Mouse (Mus musculus) 3T3-L1 (cell line): ENCODE results near the gene Zbtb46.
A peak's percentile ranks its signal among the peaks of the same experiment; 100 is the strongest.

Experiments
- DNase-seq: peaks from one replicate; pipeline ENCODE4 v3.0.0-alpha.2; 2015; ENCODE audit warnings: low read depth, low spot score

Zbtb46 gene

DNA sequence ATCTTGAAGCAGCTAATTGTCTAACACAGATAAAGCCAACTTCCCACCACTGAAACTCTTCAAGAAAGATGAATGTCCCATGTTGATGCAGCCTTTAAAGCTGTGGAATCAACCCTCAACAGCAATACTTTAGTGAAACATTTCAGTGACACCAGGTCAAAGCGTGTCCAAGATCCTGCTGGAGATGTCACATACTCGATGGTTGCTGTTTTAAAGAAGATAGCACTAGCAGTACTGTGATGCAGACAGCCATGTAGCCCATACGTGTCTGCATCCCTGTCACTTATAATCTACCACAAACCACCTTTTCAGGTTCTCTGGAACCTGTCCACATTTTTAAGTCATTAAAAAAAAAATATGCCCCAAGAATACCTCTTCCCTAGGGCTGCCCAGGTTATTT lies 55.5 kb downstream of the Zbtb46 start:
- DNase-seq: no peak

DNA sequence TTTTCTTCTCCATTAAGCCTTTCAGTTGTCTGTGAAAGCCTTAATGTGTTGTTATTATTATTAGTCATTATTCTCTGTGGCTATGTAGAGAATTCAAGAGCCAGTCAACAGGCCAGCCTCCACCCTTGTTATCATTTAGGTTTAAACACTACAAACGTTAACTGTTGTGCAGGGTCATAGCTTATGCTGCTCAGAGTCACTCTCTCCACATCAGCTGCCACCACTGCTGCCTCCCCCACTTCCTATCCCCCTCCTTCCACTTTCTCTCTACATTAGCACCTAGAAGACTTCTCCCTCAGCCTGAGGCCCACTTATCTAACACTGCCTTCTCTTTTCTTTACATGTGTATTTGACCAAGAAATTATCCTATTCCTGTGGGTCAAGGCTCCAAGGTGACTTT lies 57.7 kb downstream of the Zbtb46 start:
- no peak for DNase-seq

DNA sequence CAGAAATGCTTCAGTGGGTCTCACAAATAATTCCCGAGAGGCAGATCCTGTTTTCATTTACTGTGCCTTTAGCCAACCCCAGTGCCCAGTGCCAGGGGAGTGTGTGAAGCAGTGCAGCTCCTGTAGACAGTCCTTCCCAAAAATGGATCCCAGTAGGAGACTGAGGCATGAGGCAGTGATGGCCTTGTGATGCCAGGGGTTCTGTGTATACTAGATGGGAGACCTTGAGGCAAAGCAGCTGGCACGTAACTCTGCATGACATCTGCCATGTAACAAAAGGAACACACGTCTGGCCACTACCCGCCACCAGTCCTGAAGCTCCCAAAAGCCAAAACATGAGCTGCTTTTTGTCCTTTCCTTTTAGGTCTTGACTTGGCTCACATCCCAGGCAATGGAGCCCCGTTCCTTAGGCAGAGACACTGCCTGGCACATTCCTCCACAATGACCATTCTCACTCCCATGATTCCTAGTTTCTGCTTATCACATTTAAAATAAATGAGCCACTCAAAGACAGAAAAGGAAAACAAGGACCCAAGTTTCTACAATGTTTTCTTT lies 61.9 kb downstream of the Zbtb46 start:
- DNase-seq: peak; percentile 57

DNA sequence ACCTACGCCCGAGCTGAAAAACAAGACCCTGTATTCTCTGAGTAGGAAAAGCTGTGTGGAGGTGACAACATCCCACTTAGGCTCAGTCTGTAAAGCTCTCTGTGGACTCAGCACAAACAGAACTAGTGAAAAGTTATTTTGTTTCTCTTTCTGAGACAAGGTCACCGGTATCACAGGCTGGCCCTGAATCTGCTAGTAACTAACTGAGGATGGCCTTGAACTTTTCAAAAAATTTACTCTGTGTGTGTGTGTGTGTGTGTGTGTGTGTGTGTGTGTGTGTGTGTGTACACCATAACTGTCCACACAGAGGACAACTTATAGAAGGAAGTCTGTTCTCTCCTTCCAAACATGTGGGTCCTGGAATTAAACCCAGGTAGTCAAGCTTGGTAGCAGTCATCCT lies 65.1 kb downstream of the Zbtb46 start:
- DNase-seq: no peak

DNA sequence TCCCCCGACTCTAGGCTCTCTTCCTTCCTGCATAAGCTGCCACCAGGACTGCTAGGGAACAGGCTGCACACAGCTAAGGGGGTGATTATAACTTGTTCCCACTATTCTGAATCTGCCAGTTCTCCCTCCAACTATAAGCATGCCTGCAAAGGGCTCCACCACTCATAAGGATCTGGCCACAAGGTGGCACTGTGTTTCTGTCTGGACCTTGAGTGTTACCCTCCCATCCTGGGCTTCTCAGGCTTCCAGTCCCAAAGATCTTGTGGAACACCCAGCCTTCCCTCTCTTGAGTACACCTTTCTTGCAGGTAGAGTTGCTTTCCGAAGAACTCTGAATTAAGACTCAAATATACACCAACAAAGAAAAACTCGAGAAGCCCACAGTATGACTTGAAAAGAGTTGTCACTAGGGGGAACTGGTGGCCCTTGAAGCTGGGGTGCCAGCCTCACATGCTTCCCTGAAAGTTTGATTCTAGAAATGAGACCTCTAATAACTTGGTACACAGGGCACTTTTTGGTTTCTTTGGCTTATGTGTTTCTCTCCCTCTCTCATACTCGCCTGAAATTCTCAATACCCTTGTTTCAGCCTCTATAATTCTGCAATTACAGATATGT lies 66.5 kb downstream of the Zbtb46 start:
- peak; percentile 95 for DNase-seq

DNA sequence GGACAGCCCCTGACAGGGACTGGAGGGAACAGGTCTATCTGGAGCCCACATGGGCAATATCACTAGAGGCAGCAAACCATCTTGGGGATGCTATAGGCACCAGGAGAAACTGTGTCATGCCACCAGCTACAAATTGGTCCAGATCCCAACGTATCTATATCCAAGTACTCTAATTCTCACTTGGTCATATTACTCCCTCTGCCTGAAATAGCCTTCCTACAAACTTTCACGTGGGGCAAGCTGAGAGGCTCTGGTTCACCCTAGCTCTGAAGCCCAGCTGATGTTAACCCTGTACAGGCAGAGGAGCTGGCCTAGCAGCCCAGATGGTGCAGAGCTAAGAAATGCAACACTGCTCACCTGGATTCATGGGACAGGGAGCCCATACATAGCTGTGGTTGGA lies 67.7 kb downstream of the Zbtb46 start:
- no peak for DNase-seq

DNA sequence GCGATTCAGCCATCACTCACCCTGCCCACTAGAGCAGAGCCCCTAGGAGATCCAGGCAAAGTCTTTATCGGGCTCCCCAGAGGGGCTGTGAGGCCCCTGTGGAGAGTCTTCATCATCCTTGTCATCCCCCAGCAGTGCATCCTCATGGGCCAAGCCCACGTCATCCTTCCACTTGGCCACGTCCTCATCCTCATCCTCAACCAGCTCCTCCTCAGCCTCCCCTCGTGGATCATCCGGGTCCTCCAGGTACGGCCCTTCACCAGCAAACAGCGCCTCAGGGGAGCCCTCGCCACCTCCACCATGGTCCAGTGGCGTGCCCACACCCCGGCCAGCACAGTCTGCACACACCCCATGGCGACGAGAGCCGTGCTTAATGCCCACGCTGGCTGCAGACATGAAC lies 68.2 kb downstream of the Zbtb46 start:
- DNase-seq: no peak

DNA sequence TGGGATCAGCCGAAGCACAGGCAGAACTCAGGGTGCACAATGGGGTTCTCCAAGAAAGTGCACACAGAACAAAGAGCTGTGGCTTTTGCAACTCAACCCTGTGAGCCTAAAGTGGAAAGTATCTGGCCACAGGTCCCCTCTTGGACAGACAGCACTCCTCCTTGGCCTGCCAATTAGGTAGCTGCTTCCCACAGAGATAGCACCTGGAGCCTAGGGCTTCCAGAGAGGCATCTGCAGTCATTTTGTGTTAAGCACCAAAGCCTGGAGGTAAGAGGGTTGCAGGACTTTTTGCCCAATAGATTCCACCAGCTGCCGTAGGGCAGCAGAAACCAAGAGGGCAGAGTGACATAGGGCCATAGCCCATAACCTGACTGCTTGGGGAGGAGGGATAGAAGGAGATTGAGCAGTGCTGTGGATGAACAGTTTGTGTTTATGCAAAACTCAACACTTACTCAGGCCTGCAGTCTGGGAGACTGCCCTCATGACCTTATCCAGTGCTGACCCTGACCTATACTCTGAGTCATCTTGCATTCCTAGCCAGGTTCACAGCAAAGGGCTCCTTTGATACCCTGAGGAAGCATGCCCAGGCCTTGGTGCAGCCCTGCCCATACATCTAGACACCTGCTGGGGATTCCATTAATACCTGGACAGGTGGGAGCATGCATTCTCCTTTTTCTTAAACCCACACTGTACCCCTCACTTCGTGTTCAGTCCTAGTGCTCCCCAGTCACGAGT lies 68.9 kb downstream of the Zbtb46 start:
- DNase-seq: no peak

DNA sequence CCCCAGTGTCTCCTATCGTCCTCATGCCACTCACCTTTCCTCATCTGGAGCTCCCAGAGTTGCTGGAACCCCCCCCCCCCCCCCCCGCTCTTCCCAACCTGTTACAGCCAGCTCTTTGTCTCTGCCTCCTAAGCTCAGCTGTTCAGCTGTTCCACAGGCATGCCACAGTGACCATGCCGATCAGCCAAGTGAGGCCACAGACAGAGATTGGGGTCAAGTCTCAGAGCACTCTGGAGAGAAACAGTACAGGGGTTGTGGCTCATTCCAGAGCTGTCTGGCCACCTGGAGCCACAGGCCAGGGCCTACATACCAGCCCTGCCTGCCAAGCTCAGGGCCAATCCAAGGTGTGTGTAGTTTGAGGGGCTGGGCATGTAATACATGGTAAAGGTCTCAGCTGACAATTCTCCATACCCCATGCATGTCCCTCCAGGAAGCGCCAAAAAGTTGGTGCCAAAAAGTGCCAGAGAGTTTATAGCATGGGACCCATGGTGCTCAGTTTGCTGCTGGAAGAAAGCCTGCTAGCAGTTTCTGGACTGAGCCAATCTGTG lies 72.5 kb downstream of the Zbtb46 start:
- no peak for DNase-seq

DNA sequence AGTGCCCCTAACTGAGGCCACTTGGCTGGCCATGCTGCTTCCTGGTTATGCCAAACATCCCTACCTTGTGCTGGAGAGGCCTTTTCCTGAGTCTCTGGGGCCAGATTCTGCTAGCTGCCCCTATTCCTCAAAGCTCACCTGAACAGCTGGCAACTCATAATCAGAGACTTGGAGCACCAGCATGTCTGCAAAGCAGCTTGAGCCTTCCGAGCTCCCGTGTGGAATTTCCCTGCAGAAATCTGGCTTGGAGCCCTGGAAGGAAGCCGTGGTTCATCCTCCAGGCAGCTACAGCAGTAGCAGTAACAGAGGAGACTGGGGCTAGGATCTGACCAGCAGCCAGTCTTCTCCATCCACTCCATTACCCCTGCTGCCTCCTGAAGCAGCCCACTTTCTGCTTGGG lies 73.3 kb downstream of the Zbtb46 start:
- DNase-seq: peak; percentile 52

DNA sequence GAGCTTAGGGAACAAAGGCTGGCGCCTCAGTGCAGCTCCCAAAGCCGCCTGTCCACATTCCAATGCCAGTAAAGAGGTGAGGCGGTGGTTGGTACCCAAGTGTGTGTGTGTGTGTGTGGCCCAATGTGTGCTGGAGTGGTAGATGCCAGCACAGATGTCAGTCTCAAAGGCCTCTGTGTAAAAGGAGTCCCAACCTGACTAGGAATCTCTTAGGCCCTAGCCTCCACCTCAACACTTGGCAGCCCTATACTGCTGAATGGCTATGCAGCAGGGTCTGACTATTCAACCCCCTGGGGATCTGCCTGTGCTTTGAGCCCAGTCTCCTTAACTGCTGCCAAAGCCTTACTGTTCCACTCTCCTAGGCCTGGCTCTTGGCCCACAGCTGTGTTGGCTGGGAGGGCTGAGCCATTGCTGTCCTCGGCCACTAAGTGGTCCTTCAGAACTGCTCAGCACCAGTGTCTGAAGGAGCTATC lies 74.3 kb downstream of the Zbtb46 start:
- peak; percentile 64 for DNase-seq

DNA sequence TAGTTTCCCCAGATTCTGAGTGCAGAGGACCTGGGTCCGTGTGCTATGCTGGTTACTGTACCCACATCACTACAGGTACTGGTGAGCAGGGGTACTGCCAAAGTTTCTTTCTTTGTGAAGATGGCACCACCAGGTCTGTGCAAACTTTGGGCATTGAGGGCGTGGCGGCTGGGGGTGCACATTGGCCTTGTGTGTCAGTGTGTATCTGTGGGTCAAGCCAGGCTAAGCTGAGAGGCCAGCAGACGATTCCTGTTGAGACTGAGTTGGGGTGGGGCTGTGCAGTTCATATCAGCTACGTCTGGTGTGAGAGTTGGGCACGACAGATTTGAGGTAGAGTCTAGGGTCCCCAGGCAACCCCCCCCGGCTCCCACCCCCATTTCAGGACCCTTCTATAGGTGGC lies 74.8 kb downstream of the Zbtb46 start:
- no peak for DNase-seq

DNA sequence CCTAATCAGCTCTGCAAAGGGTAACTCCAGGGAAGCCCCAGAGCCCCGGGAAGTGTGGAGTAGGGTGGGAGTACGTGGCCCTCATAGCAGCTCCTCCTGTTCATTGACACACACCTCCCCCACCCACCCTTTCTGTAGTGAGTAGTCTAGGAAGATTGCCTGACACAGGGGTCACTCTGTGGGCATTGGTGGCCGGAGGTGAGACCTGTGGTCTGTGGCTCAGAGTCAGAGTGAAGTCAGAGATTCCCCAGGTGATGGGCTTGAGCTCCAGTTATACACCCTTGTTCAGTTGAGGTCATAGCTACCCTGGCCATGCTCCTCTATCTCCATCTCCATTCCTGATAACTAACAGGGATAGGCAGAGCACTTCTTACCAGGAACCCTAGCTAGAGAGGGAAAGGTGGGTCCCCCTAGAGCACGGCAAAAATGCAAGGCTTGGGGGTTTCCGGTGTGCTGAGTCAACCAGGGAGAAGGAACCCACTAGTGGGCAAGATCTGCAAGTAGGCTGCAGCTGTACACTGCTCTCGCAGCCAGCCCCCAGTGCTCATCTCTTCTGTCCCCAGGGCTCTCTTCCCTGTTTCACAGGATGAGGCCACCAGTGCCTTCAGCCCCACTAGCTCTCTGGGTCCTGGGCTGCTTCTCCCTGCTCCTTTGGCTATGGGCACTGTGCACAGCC lies 77.5 kb downstream of the Zbtb46 start:
- DNase-seq: no peak

DNA sequence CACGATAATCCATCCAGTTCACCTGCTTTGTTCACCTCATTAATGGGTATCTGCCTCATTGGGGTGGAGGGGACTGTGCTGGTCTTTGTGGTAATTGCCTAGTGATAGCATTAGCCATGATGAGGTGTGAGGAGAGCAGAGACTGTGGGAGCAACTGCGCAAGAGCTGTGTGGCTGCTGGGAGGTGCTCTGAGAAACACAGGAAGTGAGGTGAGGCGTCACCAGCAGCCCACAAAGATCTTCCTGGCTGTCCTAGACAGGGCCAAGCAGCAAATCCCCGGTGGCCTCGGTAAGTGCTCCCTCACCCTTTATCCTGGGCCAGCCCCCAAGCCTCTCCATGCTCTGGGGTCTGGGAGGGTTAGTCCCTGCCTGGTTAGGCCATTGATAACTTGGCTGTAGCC lies 78.1 kb downstream of the Zbtb46 start:
- no peak for DNase-seq

DNA sequence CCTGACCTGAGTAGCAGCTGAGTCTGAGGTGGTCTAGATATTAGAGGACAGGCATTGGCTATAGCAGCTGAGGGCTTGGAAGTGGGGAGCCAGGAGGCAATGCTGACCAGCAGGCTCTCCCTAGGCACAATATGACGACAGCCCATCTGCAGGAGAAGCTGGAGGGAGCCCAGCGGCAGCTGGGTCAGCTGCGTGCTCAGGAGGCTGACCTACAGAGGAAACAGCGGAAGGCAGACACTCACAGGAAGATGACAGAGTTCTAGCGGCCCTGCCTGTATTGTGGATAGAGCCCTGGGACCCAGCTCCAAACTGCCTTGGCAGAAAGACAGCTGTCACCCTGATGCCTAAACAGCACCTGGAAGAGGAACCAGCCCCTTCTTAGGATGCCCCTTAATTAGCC lies 79.0 kb downstream of the Zbtb46 start:
- DNase-seq: no peak

DNA sequence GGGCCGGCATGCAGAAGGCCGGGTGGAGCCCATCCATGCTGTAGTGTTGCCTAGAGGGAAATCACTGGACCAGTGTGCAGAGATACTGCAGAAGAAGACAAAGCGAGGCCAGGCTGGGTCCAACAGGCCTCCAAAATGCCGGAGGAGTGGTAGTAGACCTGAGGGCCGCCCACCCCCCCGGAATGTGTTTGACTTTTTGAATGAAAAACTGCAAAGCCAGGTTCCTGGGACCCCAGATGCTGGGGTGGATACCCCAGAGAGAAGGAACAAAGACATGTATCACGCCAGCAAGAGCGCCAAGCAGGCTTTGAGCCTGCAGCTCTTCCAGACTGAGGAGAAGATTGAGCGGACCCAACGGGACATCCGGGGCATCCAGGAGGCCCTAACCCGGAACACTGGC lies 79.4 kb downstream of the Zbtb46 start, which contains the start of gene Lime1:
Lime1 (plus strand) TSS at position 301 of the 400 bp plus-strand sequence.
- DNase-seq: no peak

DNA sequence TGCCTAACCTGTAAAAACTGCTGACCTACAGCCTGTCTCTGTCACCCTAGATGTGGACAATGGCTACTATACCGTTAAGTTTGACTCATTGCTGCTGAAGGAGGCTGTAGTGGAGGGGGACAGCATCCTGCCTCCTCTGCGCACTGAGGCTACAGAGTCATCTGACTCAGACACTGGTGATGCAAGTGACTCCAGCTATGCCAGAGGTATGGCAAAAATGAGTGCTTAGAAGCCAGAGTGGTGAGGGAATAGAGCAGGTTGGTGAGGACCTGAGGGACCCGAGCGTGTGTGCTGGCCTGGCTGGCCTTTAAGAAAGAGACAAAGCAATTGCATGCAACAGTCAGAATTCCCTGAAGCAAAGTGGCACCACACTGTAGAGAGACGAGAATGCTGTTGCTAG lies 80.5 kb downstream of the Zbtb46 start:
- DNase-seq: peak; percentile 51

DNA sequence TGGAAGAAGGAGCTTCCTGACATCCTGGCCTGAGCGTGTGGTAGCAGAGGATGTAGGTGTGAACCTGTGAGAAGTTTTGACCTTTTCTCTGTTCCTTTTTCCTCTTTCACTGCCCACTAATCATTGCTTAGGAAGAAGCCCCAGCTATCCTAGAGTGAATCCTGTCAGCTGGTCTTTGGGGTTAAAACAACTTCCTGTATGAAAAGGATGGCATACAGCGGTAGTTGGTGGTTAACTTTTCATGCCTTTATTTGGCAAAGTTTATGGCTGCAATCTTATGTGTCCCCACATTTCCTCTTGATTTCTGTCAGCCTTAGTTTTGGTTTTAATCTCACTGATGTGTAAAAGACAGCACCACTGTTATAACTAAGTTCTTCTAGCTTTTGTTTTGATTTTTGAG lies 82.0 kb downstream of the Zbtb46 start:
- no peak for DNase-seq

DNA sequence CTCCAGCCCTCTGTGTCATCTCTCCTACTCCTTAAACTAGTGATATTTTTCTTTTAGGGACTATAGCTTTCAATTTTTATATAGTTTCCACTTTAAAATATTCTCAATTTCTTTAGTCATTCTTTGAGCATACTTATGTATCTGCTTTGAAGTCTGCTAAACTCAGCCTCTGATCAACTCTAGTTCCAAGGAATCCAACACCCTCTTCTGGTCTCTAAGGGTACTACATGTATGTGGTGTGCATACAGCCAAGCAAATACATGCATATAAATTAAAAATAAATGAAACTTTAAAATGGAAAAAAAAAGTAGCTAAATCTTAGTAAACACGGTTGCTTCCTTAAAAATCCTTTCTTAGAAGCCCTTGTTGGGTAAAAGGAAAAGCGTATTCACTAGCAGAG lies 83.4 kb downstream of the Zbtb46 start:
- peak; percentile 74 for DNase-seq

DNA sequence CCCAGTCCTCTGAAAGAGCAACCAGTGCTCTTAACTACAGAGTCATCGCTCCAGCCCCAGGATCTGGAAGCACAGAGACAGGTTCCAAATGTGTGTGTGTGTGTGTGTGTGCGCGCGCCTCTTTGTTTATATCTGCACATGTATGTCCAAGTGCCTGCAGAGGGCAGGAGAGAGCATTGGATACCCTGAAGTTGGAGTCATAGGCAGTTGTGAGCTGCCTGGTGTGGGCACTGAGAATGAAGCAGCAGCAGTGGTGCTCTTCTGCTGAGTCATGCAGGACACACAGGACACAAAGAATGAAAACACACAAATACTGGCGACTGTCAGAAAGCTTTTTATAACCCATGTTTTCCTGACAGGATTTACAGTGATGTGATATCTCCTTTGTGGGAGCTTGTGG lies 89.2 kb downstream of the Zbtb46 start:
- peak; percentile 47 for DNase-seq

DNA sequence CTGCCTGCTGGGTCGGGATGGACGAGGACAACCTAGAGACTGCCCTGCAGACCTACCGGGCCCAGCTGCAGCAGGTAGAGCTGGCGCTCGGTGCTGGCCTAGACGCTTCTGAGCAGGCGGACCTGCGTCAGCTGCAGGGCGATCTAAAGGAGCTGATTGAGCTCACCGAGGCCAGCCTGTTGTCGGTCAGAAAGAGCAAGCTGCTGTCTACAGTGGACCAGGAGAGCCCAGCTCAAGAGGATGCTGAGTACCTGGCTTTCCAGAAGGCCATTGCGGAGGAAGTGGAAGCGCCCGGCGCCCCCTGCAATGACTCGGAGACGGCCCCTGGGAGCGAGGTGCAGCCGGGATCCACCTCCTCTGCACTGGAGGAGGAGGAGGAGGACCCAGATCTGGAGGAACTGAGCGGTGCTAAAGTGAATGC lies 93.6 kb downstream of the Zbtb46 start:
- DNase-seq: no peak
